Mouse (Mus musculus): ENCODE measurements at regions not wholly inside any gene's neighbourhood (a gene's known extent, or its start where the extent isn't known, plus 50 kb on each side); places are given as distances from the start of the nearest gene placed in this dataset.

- DNase-seq (ENCODE audit: low read depth in 3 of 3, low spot score in 3 of 3) (no peak), ATAC-seq (ENCODE audit: insufficient read depth) (no peak)
- H3K27me3 ChIP-seq (ENCODE audit: control insufficient read depth, insufficient read depth, low read length): no peaks in the 10 kb centered on the region
- no peak overlapping the region for H3K4me2 ChIP-seq (ENCODE audit: low read depth)
- H3K9me3 ChIP-seq (ENCODE audit: control insufficient read depth, low read length): no peaks in the 10 kb centered on the region
- H3K27ac ChIP-seq: no peak overlapping the region
- 20% methylated on average over 2 of the region's 2 CpGs for WGBS (ENCODE audit: insufficient replicate concordance)
- H3K4me1 ChIP-seq (replicated peaks; ENCODE audit: control insufficient read depth in 2 of 2, insufficient read depth in 2 of 2, low read length in 1 of 2): no peaks in the 10 kb centered on the region
- H3K36me3 ChIP-seq (replicated peaks; ENCODE audit: control insufficient read depth, insufficient read depth, low read depth): no peaks in the 10 kb centered on the region
- no peak overlapping the region for H3K4me3 ChIP-seq (ENCODE audit: insufficient read depth in 1 of 2, low read depth in 2 of 2, low read length in 2 of 2)
- no peak overlapping the region for H3K9ac ChIP-seq (replicated peaks)
- no peak for TF ChIP-seq CTCF (IDR thresholded peaks at IDR 0.05; ENCODE audit: low read depth)
- TF ChIP-seq EP300 (IDR thresholded peaks at IDR 0.05; ENCODE audit: low read depth): no peak
These were observed 191.2 kb downstream of the Etv1 start for GRCm38 (mm10) chr12:38970347-38970746.

- no peak overlapping the region for H3K27ac ChIP-seq
- no peak overlapping the region for H3K4me2 ChIP-seq (ENCODE audit: low read depth)
- H3K9me3 ChIP-seq (ENCODE audit: control insufficient read depth, low read length): no peaks in the 10 kb centered on the region
- no peaks in the 10 kb centered on the region for H3K4me1 ChIP-seq (replicated peaks; ENCODE audit: control insufficient read depth in 2 of 2, insufficient read depth in 2 of 2, low read length in 1 of 2)
- ATAC-seq (ENCODE audit: insufficient read depth) (no peak), DNase-seq (ENCODE audit: low read depth in 3 of 3, low spot score in 3 of 3) (no peak)
- WGBS (ENCODE audit: insufficient replicate concordance): 62% methylated on average over 3 of the region's 3 CpGs
- H3K4me3 ChIP-seq (ENCODE audit: insufficient read depth in 1 of 2, low read depth in 2 of 2, low read length in 2 of 2): no peak overlapping the region
- TF ChIP-seq EP300 (IDR thresholded peaks at IDR 0.05; ENCODE audit: low read depth) (no peak), CTCF (IDR thresholded peaks at IDR 0.05; ENCODE audit: low read depth) (no peak)
- H3K27me3 ChIP-seq (ENCODE audit: control insufficient read depth, insufficient read depth, low read length): no peaks in the 10 kb centered on the region
- no peaks in the 10 kb centered on the region for H3K36me3 ChIP-seq (replicated peaks; ENCODE audit: control insufficient read depth, insufficient read depth, low read depth)
- no peak overlapping the region for H3K9ac ChIP-seq (replicated peaks)
These were observed 193.0 kb downstream of the Etv1 start for GRCm38 (mm10) chr12:38972205-38972604.

- no peak overlapping the region for H3K4me3 ChIP-seq (ENCODE audit: insufficient read depth in 1 of 2, low read depth in 2 of 2, low read length in 2 of 2)
- H3K9me3 ChIP-seq (ENCODE audit: control insufficient read depth, low read length): no peaks in the 10 kb centered on the region
- DNase-seq (ENCODE audit: low read depth in 3 of 3, low spot score in 3 of 3) (no peak), ATAC-seq (ENCODE audit: insufficient read depth) (no peak)
- no peak overlapping the region for H3K27ac ChIP-seq
- no peaks in the 10 kb centered on the region for H3K27me3 ChIP-seq (ENCODE audit: control insufficient read depth, insufficient read depth, low read length)
- H3K4me1 ChIP-seq (replicated peaks; ENCODE audit: control insufficient read depth in 2 of 2, insufficient read depth in 2 of 2, low read length in 1 of 2): no peaks in the 10 kb centered on the region
- TF ChIP-seq EP300 (IDR thresholded peaks at IDR 0.05; ENCODE audit: low read depth): no peak
- no peak for TF ChIP-seq CTCF (IDR thresholded peaks at IDR 0.05; ENCODE audit: low read depth)
- 76% methylated on average over 4 of the region's 4 CpGs for WGBS (ENCODE audit: insufficient replicate concordance)
- H3K4me2 ChIP-seq (ENCODE audit: low read depth): no peak overlapping the region
- no peak overlapping the region for H3K9ac ChIP-seq (replicated peaks)
- no peaks in the 10 kb centered on the region for H3K36me3 ChIP-seq (replicated peaks; ENCODE audit: control insufficient read depth, insufficient read depth, low read depth)
These were observed 196.3 kb downstream of the Etv1 start for GRCm38 (mm10) chr12:38975508-38975907.

DNA sequence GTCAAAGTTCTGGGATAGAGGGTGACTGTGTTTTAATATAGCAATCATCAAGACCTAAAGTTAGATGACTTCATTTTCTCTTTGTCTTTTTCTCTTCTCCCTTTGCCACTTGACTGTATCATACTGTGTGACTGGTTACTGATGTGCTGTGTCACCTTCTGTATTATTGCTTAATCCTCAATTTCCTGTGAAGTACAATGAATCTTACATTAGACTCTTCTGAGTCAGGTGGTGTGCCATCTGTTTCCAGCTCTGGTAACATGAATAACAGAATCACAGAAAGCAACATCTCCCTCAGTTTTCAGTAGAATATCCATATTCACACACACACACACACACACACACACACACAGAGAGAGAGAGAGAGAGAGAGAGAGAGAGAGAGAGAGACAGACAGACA, 203.2 kb downstream of the Etv1 start:
- Histone ChIP-seq H3K27ac (no peak overlapping the region), H3K36me3 (replicated peaks; ENCODE audit: control insufficient read depth, insufficient read depth, low read depth) (no peaks in the 10 kb centered on the region), H3K4me1 (replicated peaks; ENCODE audit: control insufficient read depth in 2 of 2, insufficient read depth in 2 of 2, low read length in 1 of 2) (no peaks in the 10 kb centered on the region), H3K4me3 (ENCODE audit: insufficient read depth in 1 of 2, low read depth in 2 of 2, low read length in 2 of 2) (no peak overlapping the region), H3K9me3 (ENCODE audit: control insufficient read depth, low read length) (no peaks in the 10 kb centered on the region), H3K9ac (replicated peaks) (no peak overlapping the region), H3K4me2 (ENCODE audit: low read depth) (no peak overlapping the region), H3K27me3 (ENCODE audit: control insufficient read depth, insufficient read depth, low read length) (no peaks in the 10 kb centered on the region)
- no peak for DNase-seq (ENCODE audit: low read depth in 3 of 3, low spot score in 3 of 3)
- no peak for ATAC-seq (ENCODE audit: insufficient read depth)
- TF ChIP-seq CTCF (IDR thresholded peaks at IDR 0.05; ENCODE audit: low read depth) (no peak), EP300 (IDR thresholded peaks at IDR 0.05; ENCODE audit: low read depth) (no peak)

DNA sequence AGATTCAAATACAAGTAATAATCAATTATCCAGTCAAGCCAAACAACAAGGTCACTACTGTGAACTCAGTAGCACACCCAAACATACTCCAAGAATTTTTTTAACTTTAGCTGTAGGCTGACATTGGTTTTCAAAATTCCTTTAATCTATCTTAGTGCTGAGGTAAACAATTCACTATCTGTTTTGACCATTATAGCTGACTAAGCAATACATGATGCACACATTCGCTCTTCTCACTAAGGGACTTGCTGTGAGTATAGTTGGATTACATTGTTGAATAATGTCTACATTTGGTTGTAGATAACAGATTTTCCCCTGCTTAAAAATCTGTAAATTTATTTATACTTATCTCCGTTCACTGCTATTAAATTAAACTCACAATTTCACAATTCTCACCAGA, 206.7 kb downstream of the Etv1 start:
- no peaks in the 10 kb centered on the region for H3K9me3 ChIP-seq (ENCODE audit: control insufficient read depth, low read length)
- H3K4me2 ChIP-seq (ENCODE audit: low read depth): no peak overlapping the region
- 64% methylated on average over 2 of the region's 2 CpGs for WGBS (ENCODE audit: insufficient replicate concordance)
- no peaks in the 10 kb centered on the region for H3K4me1 ChIP-seq (replicated peaks; ENCODE audit: control insufficient read depth in 2 of 2, insufficient read depth in 2 of 2, low read length in 1 of 2)
- H3K27me3 ChIP-seq (ENCODE audit: control insufficient read depth, insufficient read depth, low read length): no peaks in the 10 kb centered on the region
- no peak overlapping the region for H3K27ac ChIP-seq
- H3K9ac ChIP-seq (replicated peaks): no peak overlapping the region
- TF ChIP-seq CTCF (IDR thresholded peaks at IDR 0.05; ENCODE audit: low read depth) (no peak), EP300 (IDR thresholded peaks at IDR 0.05; ENCODE audit: low read depth) (no peak)
- no peak overlapping the region for H3K4me3 ChIP-seq (ENCODE audit: insufficient read depth in 1 of 2, low read depth in 2 of 2, low read length in 2 of 2)
- DNase-seq (ENCODE audit: low read depth in 3 of 3, low spot score in 3 of 3): no peak
- H3K36me3 ChIP-seq (replicated peaks; ENCODE audit: control insufficient read depth, insufficient read depth, low read depth): no peaks in the 10 kb centered on the region
- no peak for ATAC-seq (ENCODE audit: insufficient read depth)

- no peak overlapping the region for H3K9ac ChIP-seq (replicated peaks)
- no peaks in the 10 kb centered on the region for H3K27me3 ChIP-seq (ENCODE audit: control insufficient read depth, insufficient read depth, low read length)
- no peak overlapping the region for H3K27ac ChIP-seq
- H3K4me2 ChIP-seq (ENCODE audit: low read depth): no peak overlapping the region
- no peak for ATAC-seq (ENCODE audit: insufficient read depth)
- no peak overlapping the region for H3K4me3 ChIP-seq (ENCODE audit: insufficient read depth in 1 of 2, low read depth in 2 of 2, low read length in 2 of 2)
- no peaks in the 10 kb centered on the region for H3K36me3 ChIP-seq (replicated peaks; ENCODE audit: control insufficient read depth, insufficient read depth, low read depth)
- WGBS (ENCODE audit: insufficient replicate concordance): 60% methylated on average over 3 of the region's 3 CpGs
- no peaks in the 10 kb centered on the region for H3K4me1 ChIP-seq (replicated peaks; ENCODE audit: control insufficient read depth in 2 of 2, insufficient read depth in 2 of 2, low read length in 1 of 2)
- DNase-seq (ENCODE audit: low read depth in 3 of 3, low spot score in 3 of 3): no peak
- TF ChIP-seq CTCF (IDR thresholded peaks at IDR 0.05; ENCODE audit: low read depth): no peak
- no peaks in the 10 kb centered on the region for H3K9me3 ChIP-seq (ENCODE audit: control insufficient read depth, low read length)
These were observed 207.2 kb downstream of the Etv1 start for GRCm38 (mm10) chr12:38986346-38986745.

Data from liver, embryonic 14.5 days (tissue).